Mouse (Mus musculus): ENCODE measurements around the gene Cpsf4l.

DNA sequence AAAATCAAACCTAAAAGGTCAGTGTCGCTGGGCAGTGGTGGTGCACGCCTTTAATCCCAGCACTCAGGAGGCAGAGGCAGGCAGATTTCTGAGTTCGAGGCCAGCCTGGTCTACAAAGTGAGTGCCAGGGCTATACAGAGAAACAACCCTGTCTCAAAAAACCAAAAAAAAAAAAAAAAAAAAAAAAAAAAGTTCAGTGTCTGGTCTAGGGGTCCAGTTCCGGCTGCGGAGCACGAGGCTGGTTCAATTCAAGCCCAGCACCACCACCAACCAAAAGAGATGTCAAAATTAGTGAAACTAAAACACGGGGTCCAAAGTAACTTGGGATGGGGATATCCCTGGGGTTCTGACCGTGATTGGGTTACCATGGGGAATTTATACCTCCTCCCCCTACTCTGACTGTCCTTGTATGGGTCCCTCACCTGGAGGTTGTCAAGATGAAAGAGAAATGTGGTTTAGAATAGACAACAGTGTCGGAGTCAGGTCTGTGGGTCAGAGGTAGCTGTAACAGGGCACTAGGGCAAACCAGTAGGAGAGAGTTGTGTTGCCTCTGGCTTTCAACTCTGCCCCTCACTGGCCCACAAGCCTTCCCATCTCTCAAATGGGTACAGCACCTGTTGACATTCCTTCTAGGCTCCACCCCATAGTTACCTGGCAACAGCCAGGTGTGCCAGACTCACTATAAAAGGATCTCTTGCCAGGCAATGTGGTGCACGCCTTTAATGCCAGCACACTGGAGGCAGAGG, 43.0 kb upstream of the Cpsf4l start:
- no peak for TF ChIP-seq CTCF (IDR thresholded peaks at IDR 0.05)
- TF ChIP-seq EP300 (IDR thresholded peaks at IDR 0.05) = no peak
